Mouse (Mus musculus): ENCODE measurements at regions not wholly inside any gene's neighbourhood (a gene's known extent, or its start where the extent isn't known, plus 50 kb on each side); places are given as distances from the start of the nearest gene placed in this dataset.
A peak's percentile ranks its signal among the peaks of the same experiment; 100 is the strongest.

- no peak for DNase-seq (ENCODE audit: low spot score in 2 of 2)
Observed at GRCm38 (mm10) chr15:7574264-7574663, 176.1 kb upstream of the Egflam start.

- DNase-seq (ENCODE audit: low spot score in 2 of 2) = no peak
Observed at GRCm38 (mm10) chr15:7574811-7575210, 176.6 kb upstream of the Egflam start.

GRCm38 (mm10) chr15:7578439-7578838 is 180.2 kb upstream of the Egflam start:
- DNase-seq (ENCODE audit: low spot score in 2 of 2) = no peak

GRCm38 (mm10) chr15:7587210-7587609 is 189.0 kb upstream of the Egflam start:
- DNase-seq (ENCODE audit: low spot score in 2 of 2) = no peak

GRCm38 (mm10) chr15:7591486-7591885 is 193.3 kb upstream of the Egflam start:
- DNase-seq (ENCODE audit: low spot score in 2 of 2) = no peak

GRCm38 (mm10) chr15:7597335-7597734 is 199.1 kb upstream of the Egflam start:
- no peak for DNase-seq (ENCODE audit: low spot score in 2 of 2)

- no peak for DNase-seq (ENCODE audit: low spot score in 2 of 2)
Observed at GRCm38 (mm10) chr15:7597805-7598204, 199.6 kb upstream of the Egflam start.

GRCm38 (mm10) chr15:7601540-7601939 is 203.3 kb upstream of the Egflam start:
- DNase-seq (ENCODE audit: low spot score in 2 of 2) = no peak

GRCm38 (mm10) chr15:7604847-7605246 is 205.8 kb upstream of the Gdnf start:
- DNase-seq (ENCODE audit: low spot score in 2 of 2) = no peak

- no peak for DNase-seq (ENCODE audit: low spot score in 2 of 2)
Observed at GRCm38 (mm10) chr15:7617954-7618353, 192.7 kb upstream of the Gdnf start.

GRCm38 (mm10) chr15:7623026-7623425 is 187.6 kb upstream of the Gdnf start:
- no peak for DNase-seq (ENCODE audit: low spot score in 2 of 2)

GRCm38 (mm10) chr15:7624689-7625472 is 185.8 kb upstream of the Gdnf start:
- no peak for DNase-seq (ENCODE audit: low spot score in 2 of 2)

GRCm38 (mm10) chr15:7629826-7630225 is 180.8 kb upstream of the Gdnf start:
- DNase-seq (ENCODE audit: low spot score in 2 of 2) = no peak

GRCm38 (mm10) chr15:7635234-7635633 is 175.4 kb upstream of the Gdnf start:
- DNase-seq (ENCODE audit: low spot score in 2 of 2) = no peak

- no peak for DNase-seq (ENCODE audit: low spot score in 2 of 2)
Observed at GRCm38 (mm10) chr15:7639444-7639843, 171.2 kb upstream of the Gdnf start.

GRCm38 (mm10) chr15:7642075-7642474 is 168.6 kb upstream of the Gdnf start:
- DNase-seq (ENCODE audit: low spot score in 2 of 2) = no peak

GRCm38 (mm10) chr15:7650705-7651104 is 159.9 kb upstream of the Gdnf start:
- DNase-seq (ENCODE audit: low spot score in 2 of 2) = no peak

GRCm38 (mm10) chr15:7663888-7664287 is 146.8 kb upstream of the Gdnf start:
- no peak for DNase-seq (ENCODE audit: low spot score in 2 of 2)

GRCm38 (mm10) chr15:7669631-7670030 is 141.0 kb upstream of the Gdnf start:
- DNase-seq (ENCODE audit: low spot score in 2 of 2) = no peak

- peak in 1 of 2 experiments; percentile 24 for DNase-seq (ENCODE audit: low spot score in 2 of 2)
Observed at GRCm38 (mm10) chr15:7676970-7677369, 133.7 kb upstream of the Gdnf start.

- no peak for DNase-seq (ENCODE audit: low spot score in 2 of 2)
Observed at GRCm38 (mm10) chr15:7678711-7679110, 131.9 kb upstream of the Gdnf start.

- DNase-seq (ENCODE audit: low spot score in 2 of 2) = no peak
Observed at GRCm38 (mm10) chr15:7681011-7681410, 129.6 kb upstream of the Gdnf start.

GRCm38 (mm10) chr15:7683235-7683974 is 127.2 kb upstream of the Gdnf start:
- no peak for DNase-seq (ENCODE audit: low spot score in 2 of 2)
